In genomic region chr11:70645461-70646258, GRCm38 (mm10) we compare ENCODE assay signal across 9 mouse cellular contexts. TPM values are rescaled to one million over a fixed set of nuclear protein-coding genes. Genes with fewer than 3 reads are reported as not detected.
DNase-seq lines count a peak whose midpoint lies in the region; ATAC-seq and TF ChIP-seq lines count a peak whose summit lies in the region.
"Had no signal": no experiment of that assay in that cellular context is flagged by ENCODE, and none has a peak within 500 bp of the region (broad histone marks: within the 10 kb centered on the region; RNA-seq: fewer than 3 reads in every experiment).

No protein-coding gene starts in this region.

- H3K9me3 ChIP-seq in lung, embryonic 14.5 days (ENCODE audit: low read depth, low read length), result no peaks in the 10 kb centered on the region
- H3K9me3 ChIP-seq in intestine, embryonic 15.5 days, result no peaks in the 10 kb centered on the region
- H3K9me3 ChIP-seq in neural tube, embryonic 13.5 days, result no peaks in the 10 kb centered on the region

- peak overlapping the region; percentile 74 for H3K4me3 ChIP-seq in lung, embryonic 14.5 days (ENCODE audit: low read depth, low read length)
- peak overlapping the region; percentile 68 for H3K4me3 ChIP-seq in embryonic fibroblast, embryonic 13.5 days (ENCODE audit: insufficient read depth, low read length)
- H3K4me3 ChIP-seq in intestine, embryonic 15.5 days (replicated peaks), result peak overlapping the region; percentile 66
- peak overlapping the region; percentile 87 for H3K4me3 ChIP-seq in neural tube, embryonic 13.5 days

- no peak for ATAC-seq in lung, embryonic 14.5 days (ENCODE audit: insufficient read depth)
- ATAC-seq in intestine, embryonic 15.5 days, result no peak
- ATAC-seq in neural tube, embryonic 13.5 days (ENCODE audit: low read depth), result no peak

- peaks cover 6% of the 10 kb centered on the region for H3K4me1 ChIP-seq in lung, embryonic 14.5 days (ENCODE audit: insufficient read depth)
- H3K4me1 ChIP-seq in embryonic fibroblast, embryonic 13.5 days (ENCODE audit: control insufficient read depth, insufficient read depth, low read length), result peaks cover 11% of the 10 kb centered on the region
- H3K4me1 ChIP-seq in intestine, embryonic 15.5 days (replicated peaks), result peaks cover 30% of the 10 kb centered on the region
- peaks cover 37% of the 10 kb centered on the region for H3K4me1 ChIP-seq in neural tube, embryonic 13.5 days (replicated peaks)

- TF ChIP-seq POLR2A in embryonic fibroblast, embryonic 13.5 days (IDR thresholded peaks at IDR 0.05; ENCODE audit: low read depth, low read length), result no peak

- peak overlapping the region; percentile 84 for H3K4me2 ChIP-seq in lung, embryonic 14.5 days
- H3K4me2 ChIP-seq in intestine, embryonic 15.5 days (replicated peaks), result peak overlapping the region; percentile 70
- peak overlapping the region; percentile 100 for H3K4me2 ChIP-seq in neural tube, embryonic 13.5 days

- H3K27ac ChIP-seq in lung, embryonic 14.5 days (ENCODE audit: low read depth), result 0 out of 2 replicates have a peak overlapping the region, but pooled peaks have one; percentile 89
- no peak overlapping the region for H3K27ac ChIP-seq in embryonic fibroblast, embryonic 13.5 days (ENCODE audit: insufficient read depth, low read length)
- no peak overlapping the region for H3K27ac ChIP-seq in intestine, embryonic 15.5 days
- H3K27ac ChIP-seq in neural tube, embryonic 13.5 days (replicated peaks), result peak overlapping the region; percentile 91; the same call in 1 of the 2 replicates

- no peaks in the 10 kb centered on the region for H3K27me3 ChIP-seq in lung, embryonic 14.5 days (ENCODE audit: insufficient read depth, low read length)
- no peaks in the 10 kb centered on the region for H3K27me3 ChIP-seq in intestine, embryonic 15.5 days (replicated peaks)
- H3K27me3 ChIP-seq in neural tube, embryonic 13.5 days, result no peaks in the 10 kb centered on the region

- peaks cover 56% of the 10 kb centered on the region for H3K36me3 ChIP-seq in lung, embryonic 14.5 days (ENCODE audit: insufficient read depth)
- peaks cover 19% of the 10 kb centered on the region for H3K36me3 ChIP-seq in intestine, embryonic 15.5 days
- peaks cover 53% of the 10 kb centered on the region for H3K36me3 ChIP-seq in neural tube, embryonic 13.5 days

- H3K9ac ChIP-seq in lung, embryonic 14.5 days, result peak overlapping the region; percentile 82
- peak overlapping the region; percentile 85 for H3K9ac ChIP-seq in intestine, embryonic 15.5 days
- peak overlapping the region; percentile 90 for H3K9ac ChIP-seq in neural tube, embryonic 13.5 days

- TF ChIP-seq CTCF in lung, embryonic 14.5 days (IDR thresholded peaks at IDR 0.05; ENCODE audit: low read depth), result no peak
- no peak for TF ChIP-seq CTCF in embryonic fibroblast, embryonic 13.5 days (IDR thresholded peaks at IDR 0.05; ENCODE audit: borderline replicate concordance, insufficient read depth, low read length)

- 85% methylated on average over 12 of the region's 12 CpGs for WGBS in lung, embryonic 14.5 days
- WGBS in intestine, embryonic 15.5 days, result 87% methylated on average over 12 of the region's 12 CpGs
- WGBS in neural tube, embryonic 13.5 days, result 94% methylated on average over 12 of the region's 12 CpGs

- DNase-seq in lung, embryonic 14.5 days, result no peak
- DNase-seq in lung, adult 18-20 months, result no peak
- DNase-seq in retina, postnatal 1 day, result no peak
- DNase-seq in gastrocnemius, adult 18-20 months (ENCODE audit: low spot score), result no peak
- DNase-seq in lung, postnatal 10 days, result no peak
- DNase-seq: adrenal gland, postnatal 25 days had no signal

RNA-seq across cellular contexts. Expression of gene Rnf167, which starts 1.4 kb away (rescaled TPM):
- polyA plus RNA-seq in lung, embryonic 14.5 days (2014; fragmentation: Nextera tagmentation; extraction: Ambion mirVana), result 97.0 and 98.8 TPM in 2 replicates
- polyA plus RNA-seq in embryonic fibroblast, embryonic 13.5 days (2011; ENCODE audit: insufficient read length, low read depth, missing spikeins), result 14.9 and 19.5 TPM in 2 replicates
- 106 and 107 TPM in 2 replicates for polyA plus RNA-seq in intestine, embryonic 15.5 days (2015; fragmentation: Nextera tagmentation; extraction: Ambion mirVana)
- polyA plus RNA-seq in neural tube, embryonic 13.5 days (2015; fragmentation: Nextera tagmentation; extraction: Ambion mirVana), result 101 and 106 TPM in 2 replicates
- 10 to 100 TPM; 35.3 to 37.2 TPM for total RNA-seq in gastrocnemius, adult 18-20 months (2021)

RNA-seq across cellular contexts. Expression of gene Slc25a11, which starts 1.6 kb away (rescaled TPM):
- polyA plus RNA-seq in lung, embryonic 14.5 days (2014; fragmentation: Nextera tagmentation; extraction: Ambion mirVana), result 128 and 133 TPM in 2 replicates
- polyA plus RNA-seq in embryonic fibroblast, embryonic 13.5 days (2011; ENCODE audit: insufficient read length, low read depth, missing spikeins), result 75.9 and 81.1 TPM in 2 replicates
- polyA plus RNA-seq in intestine, embryonic 15.5 days (2015; fragmentation: Nextera tagmentation; extraction: Ambion mirVana), result 171 and 180 TPM in 2 replicates
- polyA plus RNA-seq in neural tube, embryonic 13.5 days (2015; fragmentation: Nextera tagmentation; extraction: Ambion mirVana), result 150 and 153 TPM in 2 replicates
- total RNA-seq in gastrocnemius, adult 18-20 months (2021), result 100 to 1,000 TPM; 292 to 304 TPM

RNA-seq across cellular contexts. Expression of gene Gp1ba, which starts 6.7 kb away (rescaled TPM):
- 0.81 and 1.1 TPM in 2 replicates for polyA plus RNA-seq in lung, embryonic 14.5 days (2014; fragmentation: Nextera tagmentation; extraction: Ambion mirVana)
- not detected in 2 replicates for polyA plus RNA-seq in embryonic fibroblast, embryonic 13.5 days (2011; ENCODE audit: insufficient read length, low read depth, missing spikeins)
- polyA plus RNA-seq in intestine, embryonic 15.5 days (2015; fragmentation: Nextera tagmentation; extraction: Ambion mirVana), result 0.21 and 0.24 TPM in 2 replicates
- polyA plus RNA-seq in neural tube, embryonic 13.5 days (2015; fragmentation: Nextera tagmentation; extraction: Ambion mirVana), result 0.14 and 0.45 TPM in 2 replicates
- total RNA-seq in gastrocnemius, adult 18-20 months (2021), result under 1 TPM in 1 of 2 experiments, not detected in 1; 0.09 TPM
- total RNA-seq: adrenal gland, postnatal 25 days had no signal

RNA-seq across cellular contexts. Expression of gene Pfn1, which starts 8.8 kb away (rescaled TPM):
- polyA plus RNA-seq in lung, embryonic 14.5 days (2014; fragmentation: Nextera tagmentation; extraction: Ambion mirVana), result 2,124 and 2,138 TPM in 2 replicates
- polyA plus RNA-seq in embryonic fibroblast, embryonic 13.5 days (2011; ENCODE audit: insufficient read length, low read depth, missing spikeins), result 1,131 and 1,278 TPM in 2 replicates
- polyA plus RNA-seq in intestine, embryonic 15.5 days (2015; fragmentation: Nextera tagmentation; extraction: Ambion mirVana), result 2,127 and 2,325 TPM in 2 replicates
- 970 and 979 TPM in 2 replicates for polyA plus RNA-seq in neural tube, embryonic 13.5 days (2015; fragmentation: Nextera tagmentation; extraction: Ambion mirVana)
- total RNA-seq in gastrocnemius, adult 18-20 months (2021), result 100 to 1,000 TPM; 217 to 233 TPM

RNA-seq across cellular contexts. Expression of gene Eno3, which starts 11.3 kb away (rescaled TPM):
- polyA plus RNA-seq in lung, embryonic 14.5 days (2014; fragmentation: Nextera tagmentation; extraction: Ambion mirVana), result 12.7 and 19.6 TPM in 2 replicates
- 15.6 and 31.0 TPM in 2 replicates for polyA plus RNA-seq in embryonic fibroblast, embryonic 13.5 days (2011; ENCODE audit: insufficient read length, low read depth, missing spikeins)
- polyA plus RNA-seq in intestine, embryonic 15.5 days (2015; fragmentation: Nextera tagmentation; extraction: Ambion mirVana), result 12.1 and 15.6 TPM in 2 replicates
- polyA plus RNA-seq in neural tube, embryonic 13.5 days (2015; fragmentation: Nextera tagmentation; extraction: Ambion mirVana), result 9.4 and 14.9 TPM in 2 replicates
- total RNA-seq in gastrocnemius, adult 18-20 months (2021), result 1,000 to 10,000 TPM; 5,616 to 7,081 TPM

Comparison
In these comparisons a context has a peak if more than half of its experiments do, and no peak if none do; other contexts are left out.
1. H3K27ac ChIP-seq: peak in lung, embryonic 14.5 days (single experiment) and neural tube, embryonic 13.5 days (single experiment); none in embryonic fibroblast, embryonic 13.5 days (single experiment) and intestine, embryonic 15.5 days (single experiment).
2. Peak in every context shown above with its lines, with median percentiles within 50 percentile points of each other: H3K4me2 ChIP-seq, H3K4me3 ChIP-seq and H3K9ac ChIP-seq.